Mouse (Mus musculus) c-Kit-negative CD71-positive TER-119-positive erythroid progenitor cells, embryonic 14.5 days (primary cell): ENCODE measurements at regions not wholly inside any gene's neighbourhood (a gene's known extent, or its start where the extent isn't known, plus 50 kb on each side); places are given as distances from the start of the nearest gene placed in this dataset.

Experiments used
- DNase-seq: peaks from one replicate; pipeline ENCODE4 v3.0.0-alpha.2; 2013; ENCODE audit warnings: low read depth, low spot score

- DNase-seq = no peak
These were observed 276.5 kb upstream of the Cdyl start for GRCm38 (mm10) chr13:35383000-35383623.

DNA sequence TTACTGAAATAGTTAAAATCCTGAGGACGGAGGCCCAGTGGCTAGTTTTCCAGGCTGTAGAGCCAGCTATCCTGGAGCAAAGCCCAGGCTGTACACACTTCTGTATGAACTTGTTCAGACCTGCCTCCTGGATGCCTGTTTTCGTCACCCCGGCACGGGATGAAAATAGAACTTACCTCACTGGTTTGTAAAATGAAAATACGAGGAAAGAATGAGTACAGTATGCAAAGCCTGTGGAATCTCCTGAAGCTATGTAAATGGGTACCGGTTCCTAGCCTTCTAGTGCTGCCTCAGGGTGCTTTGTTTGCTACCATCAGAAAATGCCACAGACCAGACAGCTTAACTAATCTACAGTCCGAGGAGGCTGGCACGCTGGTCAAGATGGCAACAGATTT, 276.0 kb upstream of the Cdyl start:
- no peak for DNase-seq

DNA sequence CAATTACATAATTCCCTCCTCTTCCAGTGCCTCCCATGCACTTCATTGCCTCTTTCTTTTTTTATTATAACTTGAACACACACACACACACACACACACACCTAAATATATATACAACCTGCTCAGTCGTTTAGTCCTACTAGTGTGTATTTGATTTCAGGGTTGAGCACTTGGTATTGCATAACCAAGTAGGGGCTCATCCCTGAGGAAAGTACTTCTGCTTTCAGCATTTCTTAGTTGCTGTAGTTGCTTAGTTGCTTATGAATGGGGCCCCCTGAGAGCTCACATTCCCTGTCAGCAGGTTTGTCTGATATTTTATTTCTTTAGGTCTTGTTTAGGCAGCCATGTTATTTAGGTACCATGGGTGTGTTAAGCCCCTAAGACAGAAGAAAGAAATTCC, 271.3 kb upstream of the Cdyl start:
- DNase-seq = no peak

- no peak for DNase-seq
These were observed 269.7 kb upstream of the Cdyl start for GRCm38 (mm10) chr13:35389781-35390525.

DNA sequence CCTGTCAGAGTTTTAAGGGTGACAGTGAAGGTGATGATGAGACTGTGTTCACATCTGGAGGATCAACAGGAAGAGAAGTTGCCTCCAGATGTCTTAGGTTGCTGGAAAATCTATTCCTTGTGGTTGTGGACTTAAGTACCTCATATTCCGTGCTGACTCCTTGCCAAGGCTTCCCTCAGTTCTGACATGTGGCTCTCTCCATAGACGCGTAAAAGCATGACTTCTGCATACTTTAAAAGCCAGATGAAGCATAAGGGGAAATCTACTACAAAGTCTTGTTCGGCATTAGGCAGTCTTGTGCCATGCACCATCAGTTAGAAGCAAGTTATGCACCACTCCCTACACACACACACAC, 269.1 kb upstream of the Cdyl start:
- no peak for DNase-seq

DNA sequence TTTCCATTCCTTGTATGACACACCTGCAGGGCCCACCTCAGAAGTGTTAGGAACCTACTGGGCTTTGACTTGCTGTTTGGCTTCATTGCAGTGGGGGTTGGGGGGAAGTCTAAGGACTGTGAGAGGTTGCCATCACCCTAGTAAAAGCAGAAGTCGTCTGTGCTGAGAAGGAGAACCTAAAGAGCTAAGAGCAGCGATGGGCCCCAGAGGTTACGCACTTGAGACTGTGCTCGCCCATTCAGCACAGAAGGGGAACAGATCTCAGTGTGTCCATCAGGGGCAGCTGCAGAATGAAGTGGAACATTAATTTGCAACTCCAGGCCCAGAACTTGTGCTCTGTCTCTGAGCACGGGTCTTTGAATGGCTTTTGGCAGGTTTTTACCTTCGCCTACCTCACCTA, 267.5 kb upstream of the Cdyl start:
- no peak for DNase-seq

- no peak for DNase-seq
These were observed 264.4 kb upstream of the Cdyl start for GRCm38 (mm10) chr13:35395192-35395591.

- DNase-seq = no peak
These were observed 264.0 kb upstream of the Cdyl start for GRCm38 (mm10) chr13:35395630-35396029.

GRCm38 (mm10) chr13:35397166-35397565, 262.5 kb upstream of the Cdyl start:
- DNase-seq = no peak

- no peak for DNase-seq
These were observed 261.4 kb upstream of the Cdyl start for GRCm38 (mm10) chr13:35398192-35398591.

GRCm38 (mm10) chr13:35402856-35403255, 256.8 kb upstream of the Cdyl start:
- no peak for DNase-seq

DNA sequence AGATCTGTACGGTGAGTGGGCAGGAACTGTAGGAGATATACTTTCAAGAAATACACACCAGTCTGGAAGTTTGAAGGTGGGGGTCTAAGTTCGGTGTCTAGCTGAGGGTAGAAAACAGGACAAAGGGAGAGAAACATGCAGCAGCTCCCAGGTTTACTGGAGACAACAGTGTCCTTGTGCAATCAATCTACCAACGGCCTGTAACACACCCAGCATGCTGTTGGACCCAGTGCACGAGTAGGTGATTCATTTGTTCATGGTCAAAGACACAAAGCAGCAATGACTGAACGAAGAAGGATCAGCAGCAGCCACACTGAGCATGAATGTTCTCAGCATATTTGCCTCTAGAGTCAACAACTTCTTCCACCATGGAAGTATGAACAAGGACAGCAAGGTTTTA, 255.2 kb upstream of the Cdyl start:
- DNase-seq = no peak

DNA sequence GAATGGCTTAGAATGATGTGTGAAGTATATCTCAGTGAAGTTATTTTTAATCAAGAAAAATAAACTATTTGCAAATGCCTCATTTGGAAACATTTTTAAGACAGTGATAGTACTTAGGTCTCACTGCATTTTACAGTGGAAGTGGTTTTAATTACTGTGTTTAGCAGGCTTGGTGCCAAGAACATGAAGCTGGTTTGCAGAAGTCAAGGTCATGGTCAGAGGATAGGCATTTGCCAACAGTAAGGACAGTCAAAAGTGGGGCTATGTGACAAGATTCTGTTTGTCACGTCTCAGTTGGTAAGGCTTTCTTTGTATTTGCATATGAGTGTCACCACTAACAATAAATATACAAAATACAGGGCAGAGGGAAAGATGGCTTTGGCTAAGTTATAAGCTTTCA, 254.2 kb upstream of the Cdyl start:
- DNase-seq = no peak

DNA sequence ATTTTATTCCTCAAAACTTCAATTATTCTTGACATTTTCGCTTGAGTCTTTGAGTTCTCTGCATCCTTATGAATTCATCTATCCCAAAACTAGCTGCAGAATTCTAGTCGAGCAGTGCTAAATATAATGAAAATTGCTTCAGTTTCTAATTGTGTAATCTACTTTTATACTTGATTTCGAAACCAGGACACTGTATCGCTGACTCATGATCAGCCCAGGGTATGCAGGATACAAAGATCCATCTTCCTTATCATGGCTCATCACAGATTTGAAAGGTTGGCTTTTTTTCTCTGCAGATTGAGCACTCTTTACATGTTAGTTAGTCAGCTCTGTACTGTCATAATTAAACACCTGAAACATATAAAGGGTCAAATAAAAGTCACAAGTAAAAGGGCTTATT, 242.1 kb upstream of the Cdyl start:
- no peak for DNase-seq

GRCm38 (mm10) chr13:35420076-35420475, 239.6 kb upstream of the Cdyl start:
- no peak for DNase-seq

DNA sequence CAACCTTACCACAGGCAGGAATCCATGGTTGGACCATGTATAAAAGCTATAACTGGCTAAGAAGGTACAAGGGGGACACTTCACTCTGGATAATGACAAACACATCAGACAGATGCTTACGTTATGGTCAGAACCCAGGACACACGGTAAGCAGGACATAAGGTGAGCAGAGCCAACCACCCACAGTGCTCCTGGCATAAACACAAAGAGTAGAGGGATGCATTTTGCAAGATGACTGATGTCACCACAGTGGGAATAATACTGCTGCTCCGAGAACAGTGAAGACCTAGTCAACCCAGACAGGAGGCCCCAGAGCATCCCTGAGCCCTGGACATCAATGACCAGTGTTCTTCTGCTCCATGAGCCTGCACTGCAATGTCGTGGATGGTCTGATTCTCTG, 233.6 kb upstream of the Cdyl start:
- no peak for DNase-seq

GRCm38 (mm10) chr13:35435173-35435572, 224.5 kb upstream of the Cdyl start:
- DNase-seq = no peak

GRCm38 (mm10) chr13:35447661-35448060, 212.0 kb upstream of the Cdyl start:
- DNase-seq = no peak

DNA sequence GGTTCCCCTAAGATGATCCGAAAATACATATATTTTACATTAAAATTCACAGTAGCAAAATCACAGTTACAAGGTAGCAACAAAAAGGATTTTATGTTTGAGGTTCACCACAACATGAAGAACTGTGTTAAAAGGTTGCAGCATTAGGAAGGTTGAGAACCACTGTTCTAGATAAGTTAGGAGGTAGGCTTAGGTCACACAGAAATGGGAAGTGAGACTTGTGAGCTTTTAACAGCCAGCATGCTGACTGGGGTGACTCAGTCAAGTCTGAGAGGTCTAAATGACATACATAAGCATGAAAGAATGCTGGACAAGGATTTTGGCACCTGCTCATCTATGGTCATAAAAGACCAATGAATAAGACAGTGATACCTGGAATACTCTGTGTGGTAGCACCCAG, 207.2 kb upstream of the Cdyl start:
- DNase-seq = no peak

GRCm38 (mm10) chr13:35453222-35453914, 206.3 kb upstream of the Cdyl start:
- no peak for DNase-seq

- DNase-seq = no peak
These were observed 199.6 kb upstream of the Cdyl start for GRCm38 (mm10) chr13:35460051-35460450.

GRCm38 (mm10) chr13:35463231-35463630, 196.4 kb upstream of the Cdyl start:
- no peak for DNase-seq

DNA sequence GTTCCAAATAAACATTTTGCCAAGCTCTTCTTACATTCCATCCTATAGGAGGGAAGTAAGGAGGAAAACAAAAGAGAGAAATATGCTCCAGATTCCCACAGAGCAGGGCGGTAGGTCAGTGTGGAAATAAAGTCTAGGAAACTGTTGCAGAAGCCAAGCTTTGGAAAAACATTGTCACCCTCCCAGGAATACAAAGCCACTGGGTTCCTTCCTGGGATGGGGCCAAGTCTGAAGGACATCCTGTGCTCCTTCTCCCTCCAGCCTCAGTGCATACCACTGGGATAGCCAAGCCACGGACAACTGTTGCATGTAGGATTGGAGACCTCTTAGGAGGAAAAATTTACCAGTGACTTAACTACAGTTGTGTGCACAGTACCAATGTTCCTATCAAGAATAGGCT, 195.8 kb upstream of the Cdyl start:
- no peak for DNase-seq
